Mouse (Mus musculus) Patski (cell line): ENCODE data around the gene Mcm8. TPM values are rescaled to one million over a fixed set of nuclear protein-coding genes. Genes with fewer than 3 reads are reported as not detected.

Source experiments
- ATAC-seq: fragments of 100-300 bp; one replicate; pipeline ENCODE4 v1.8.0; 2021
- CTCF ChIA-PET: fragments of 350-600 bp; sonication (Branson Sonifier 250); formaldehyde crosslinking; loops from one replicate; lab custom pipeline; 2022; ENCODE audit warnings: inconsistent platforms; lab: Charles Lee
- POLR2A ChIA-PET: fragments of 350-600 bp; sonication (Branson Sonifier 250); formaldehyde crosslinking; loops from one replicate; lab custom pipeline; 2022; ENCODE audit warnings: antibody characterized with exemption, inconsistent platforms; lab: Charles Lee
- DNase-seq: peaks from one replicate; pipeline ENCODE4 v3.0.0-alpha.2; 2011; ENCODE audit warnings: low read depth, low spot score
- H3K27me3 ChIP-seq: fragments of 371-371 bp; one replicate; pipeline ENCODE4 v1.5.1; 2021
- CTCF ChIP-seq: fragments of 100-300 bp; IDR thresholded peaks from one replicate; pipeline ENCODE4 v1.5.1; 2021
- in situ Hi-C: fragments of 300-500 bp; cut with MboI; formaldehyde crosslinking; loops from 3 replicates; pipeline ENCODE4 v1.11.1; 2018; ENCODE audit warnings: low pct_unique_long_range_greater_than_20kb, mixed read lengths
- polyA plus RNA-seq: library from polyadenylated mRNA; unstranded; gene quantifications from one replicate; pipeline ENCODE4 v1.2.3, GENCODE M21; 2021

Gene Mcm8
- polyA plus RNA-seq = 6.5 TPM

DNA sequence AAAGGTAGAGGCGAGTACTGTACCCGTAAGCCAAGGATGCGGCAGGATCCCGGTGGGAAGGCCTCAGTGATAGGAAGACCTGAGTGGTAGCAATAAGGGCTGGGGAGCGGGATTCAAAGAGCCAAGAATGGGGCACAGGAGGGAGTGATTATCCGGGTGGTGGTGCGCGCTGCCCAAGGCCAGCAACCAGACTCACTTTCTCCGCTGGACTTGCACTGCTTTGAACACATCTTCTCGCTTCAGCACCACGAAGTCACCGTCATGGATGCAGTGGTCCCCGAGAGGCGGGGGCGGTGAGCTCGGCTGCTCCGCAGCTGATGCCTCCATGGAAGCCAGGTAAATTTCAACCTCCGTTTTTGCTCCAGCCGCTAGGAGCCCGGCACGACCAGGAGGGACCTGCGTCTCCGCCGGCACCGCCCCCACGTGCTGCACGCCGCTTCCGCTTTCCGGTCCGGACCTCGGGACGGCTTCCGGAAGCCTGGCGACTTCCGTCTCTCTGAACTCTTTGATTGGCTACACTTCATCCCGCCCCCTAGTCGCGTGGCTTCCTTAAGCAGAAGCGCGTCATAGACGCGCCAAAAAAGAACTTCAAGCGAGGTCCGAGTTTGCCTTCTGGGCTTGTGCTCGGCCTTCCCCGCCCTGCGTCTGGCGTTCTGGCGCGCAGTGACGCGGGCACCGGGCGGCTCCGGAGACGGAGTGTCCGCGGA, at the start of gene Mcm8, which contains the start of gene Trmt6:
Gene Mcm8, plus strand, starts transcription at position 534 of the 707 bp plus-strand sequence.
Gene Trmt6, minus strand, starts transcription at position 448 of the 707 bp plus-strand sequence.
- peak; percentile 25 for TF ChIP-seq CTCF
- peak; percentile 99 for ATAC-seq
- CTCF ChIA-PET = interaction anchor here (1.3 kb wide), 1 partner anchor 90 kb away, joined by 3 read pairs; no protein-coding TSS in a partner anchor
- DNase-seq = peak; percentile 77
- H3K27me3 ChIP-seq = no peaks in the 10 kb centered on the region
- in situ Hi-C loops = no loop called here
- POLR2A ChIA-PET = no interaction called here

DNA sequence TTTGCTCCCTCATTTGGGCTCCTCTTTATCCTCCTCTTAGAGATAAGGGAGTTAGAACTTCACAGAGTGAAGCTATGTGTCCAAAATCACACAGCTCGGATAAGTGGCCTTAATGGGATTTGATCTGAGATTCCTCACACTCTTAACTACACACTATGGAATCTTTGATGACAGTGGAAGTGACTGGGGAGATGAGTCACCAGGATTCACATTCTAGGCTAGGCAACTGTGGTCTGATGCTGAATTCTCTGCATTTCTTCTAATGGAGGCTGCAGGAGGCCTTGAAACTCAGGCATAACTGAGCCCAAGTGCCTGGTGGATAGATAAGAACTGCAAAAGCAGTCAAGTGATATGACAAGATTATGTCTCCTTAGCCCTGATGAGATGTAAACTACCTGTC, 45.1 kb upstream of the Mcm8 start:
- POLR2A ChIA-PET = no interaction called here
- in situ Hi-C loops = no loop called here
- H3K27me3 ChIP-seq = peaks cover 7% of the 10 kb centered on the region

DNA sequence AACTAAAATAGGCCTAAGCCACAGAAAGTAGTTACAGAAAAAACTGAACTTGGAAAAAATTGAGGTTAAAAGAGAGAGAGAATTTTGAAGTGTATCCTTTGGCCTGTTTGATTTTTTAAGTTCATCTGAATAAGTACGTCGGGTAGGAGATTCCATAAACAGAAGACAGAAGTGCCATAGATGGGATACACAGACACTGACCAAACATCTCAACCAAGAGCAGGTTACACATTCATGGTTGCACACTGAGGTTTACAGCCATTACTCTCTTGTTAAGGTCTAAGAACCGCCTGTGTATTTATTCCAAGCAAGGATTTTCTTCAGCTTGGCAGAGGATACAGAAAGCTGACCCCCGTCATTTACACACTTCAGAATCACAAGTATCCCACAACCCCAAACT, 35.0 kb upstream of the Mcm8 start, which contains the start of gene Chgb:
Gene Chgb, plus strand, starts transcription at position 301 of the 400 bp plus-strand sequence.
- ChIA-PET CTCF (interaction anchor here (1.2 kb wide), 1 partner anchor 9 kb away, joined by 3 read pairs; no protein-coding TSS in a partner anchor), POLR2A (no interaction called here)
- peaks cover 29% of the 10 kb centered on the region for H3K27me3 ChIP-seq
- ATAC-seq = no peak
- TF ChIP-seq CTCF = no peak
- in situ Hi-C loops = no loop called here
- no peak for DNase-seq

More for the DNA sequence above, 45.1 kb upstream of the Mcm8 start:
- DNase-seq (no peak), ATAC-seq (peak; percentile 62)
- CTCF ChIA-PET = interaction anchor here (1.3 to 1.5 kb wide), 2 partner anchors 8 to 18 kb away, joined by 3 read pairs; no protein-coding TSS in a partner anchor
- TF ChIP-seq CTCF = no peak

DNA sequence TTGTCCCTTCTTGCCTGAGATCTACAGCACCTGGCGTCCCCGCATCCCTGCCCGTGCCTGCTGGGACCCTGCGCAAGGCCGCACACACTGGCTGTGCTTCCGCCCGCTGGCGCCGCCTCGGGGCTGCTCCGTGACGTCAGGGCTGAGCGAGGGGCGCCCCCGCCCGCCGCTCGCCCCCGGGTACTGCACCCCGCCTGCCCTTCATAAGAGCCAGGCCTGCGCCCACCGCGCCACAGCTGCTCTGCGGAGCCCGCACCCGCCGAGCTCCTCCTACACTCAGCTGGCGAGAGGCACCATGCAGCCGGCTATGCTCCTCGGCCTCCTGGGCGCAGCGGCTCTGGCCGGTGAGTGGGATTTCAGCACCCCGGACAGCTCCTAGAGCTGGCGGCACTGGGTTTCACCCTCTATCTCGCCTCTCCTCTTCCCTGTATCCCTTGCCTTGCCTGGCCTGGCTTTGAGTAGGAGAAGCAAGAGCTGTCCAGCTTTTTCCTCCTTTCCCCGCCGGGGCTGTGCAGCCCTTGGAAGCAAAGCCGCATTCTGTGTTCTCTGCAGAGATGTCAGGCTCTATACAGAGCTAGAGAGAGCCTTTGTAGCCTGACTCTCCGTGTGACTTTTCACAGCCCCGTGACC, 34.4 kb upstream of the Mcm8 start:
- ATAC-seq (peak; percentile 100), DNase-seq (peak; percentile 73)
- no peak for TF ChIP-seq CTCF
- POLR2A ChIA-PET = no interaction called here
- CTCF ChIA-PET = interaction anchor here (1.1 to 1.2 kb wide), 2 partner anchors 10 to 17 kb away, joined by 3 to 4 read pairs; no protein-coding TSS in a partner anchor
- in situ Hi-C loops = no loop called here
- H3K27me3 ChIP-seq = peaks cover 31% of the 10 kb centered on the region

- in situ Hi-C loops = no loop called here
Observed at GRCm38 (mm10) chr2:132784039-132784438, 31.9 kb upstream of the Mcm8 start.

GRCm38 (mm10) chr2:132793441-132794203, 22.3 kb upstream of the Mcm8 start:
- ChIA-PET CTCF (no interaction called here), POLR2A (no interaction called here)
- no peak for DNase-seq

More at GRCm38 (mm10) chr2:132784039-132784438, 31.9 kb upstream of the Mcm8 start:
- H3K27me3 ChIP-seq = peaks cover 31% of the 10 kb centered on the region
- TF ChIP-seq CTCF = no peak
- CTCF ChIA-PET = interaction anchor here (1.0 kb wide), 2 partner anchors 15 to 16 kb away, joined by 3 to 5 read pairs; no protein-coding TSS in a partner anchor
- no peak for ATAC-seq
- POLR2A ChIA-PET = no interaction called here
- no peak for DNase-seq

GRCm38 (mm10) chr2:132794204-132794586, 21.7 kb upstream of the Mcm8 start:
- peaks cover 20% of the 10 kb centered on the region for H3K27me3 ChIP-seq
- DNase-seq (no peak), ATAC-seq (no peak)
- CTCF ChIA-PET = no interaction called here
- POLR2A ChIA-PET = no interaction called here
- no peak for TF ChIP-seq CTCF
- in situ Hi-C loops = no loop called here

More at GRCm38 (mm10) chr2:132793441-132794203, 22.3 kb upstream of the Mcm8 start:
- in situ Hi-C loops = no loop called here
- peaks cover 20% of the 10 kb centered on the region for H3K27me3 ChIP-seq
- no peak for ATAC-seq
- no peak for TF ChIP-seq CTCF

DNA sequence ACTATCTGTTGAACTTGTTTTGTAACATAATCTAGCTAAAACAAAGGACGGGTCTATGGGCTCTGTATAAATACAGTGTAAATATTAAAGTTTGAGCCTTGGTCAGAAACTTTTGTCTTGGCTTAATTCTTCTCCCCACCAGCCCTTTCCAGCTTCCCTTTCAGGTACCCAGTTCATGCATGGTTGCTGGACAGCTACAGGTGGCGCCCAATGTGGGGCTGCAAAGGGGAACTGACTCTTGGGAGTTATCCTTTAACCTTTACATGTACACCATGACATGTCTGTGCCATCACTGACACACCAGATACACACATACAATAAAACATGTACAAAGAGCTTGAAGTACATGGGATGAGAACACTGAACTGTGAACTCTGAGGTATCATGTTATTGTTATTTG, 13.0 kb upstream of the Mcm8 start:
- CTCF ChIA-PET = interaction anchor here (0.9 kb wide), 1 partner anchor 11 kb away, joined by 4 read pairs; no protein-coding TSS in a partner anchor
- DNase-seq (no peak), ATAC-seq (no peak)
- POLR2A ChIA-PET = no interaction called here
- in situ Hi-C loops = no loop called here
- TF ChIP-seq CTCF = no peak
- H3K27me3 ChIP-seq = no peaks in the 10 kb centered on the region

DNA sequence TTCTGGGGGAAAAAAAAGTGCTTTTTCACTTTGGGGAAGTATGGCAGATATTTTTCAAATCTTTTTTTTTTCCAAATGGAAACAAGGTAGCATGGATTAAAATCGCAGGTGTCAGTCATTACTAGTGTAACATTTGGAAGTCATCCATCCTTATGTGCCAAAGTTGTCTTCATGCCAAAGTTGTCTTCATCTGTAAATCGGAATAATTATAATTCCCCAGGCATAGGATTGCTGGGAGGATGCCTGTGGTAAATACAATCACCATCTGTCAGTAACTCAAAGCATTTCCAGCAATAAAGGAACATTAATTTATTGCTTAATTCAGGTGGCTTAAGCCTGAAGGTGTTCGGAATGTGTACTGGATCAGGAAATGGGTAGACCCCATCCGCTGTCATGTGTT, 25.1 kb downstream of the Mcm8 start:
- POLR2A ChIA-PET = no interaction called here
- TF ChIP-seq CTCF = no peak
- CTCF ChIA-PET = no interaction called here
- no peak for DNase-seq
- H3K27me3 ChIP-seq = no peaks in the 10 kb centered on the region
- in situ Hi-C loops = no loop called here
- ATAC-seq = no peak
